Mouse (Mus musculus): Measurements from ENCODE around the gene Asb13. TPM values are rescaled to one million over a fixed set of nuclear protein-coding genes. Genes with fewer than 3 reads are reported as not detected.
A peak's percentile ranks its signal among the peaks of the same experiment; 100 is the strongest.

Gene Asb13
- polyA plus RNA-seq, 1 experiment from 2014 or later, result 4.9 TPM

DNA sequence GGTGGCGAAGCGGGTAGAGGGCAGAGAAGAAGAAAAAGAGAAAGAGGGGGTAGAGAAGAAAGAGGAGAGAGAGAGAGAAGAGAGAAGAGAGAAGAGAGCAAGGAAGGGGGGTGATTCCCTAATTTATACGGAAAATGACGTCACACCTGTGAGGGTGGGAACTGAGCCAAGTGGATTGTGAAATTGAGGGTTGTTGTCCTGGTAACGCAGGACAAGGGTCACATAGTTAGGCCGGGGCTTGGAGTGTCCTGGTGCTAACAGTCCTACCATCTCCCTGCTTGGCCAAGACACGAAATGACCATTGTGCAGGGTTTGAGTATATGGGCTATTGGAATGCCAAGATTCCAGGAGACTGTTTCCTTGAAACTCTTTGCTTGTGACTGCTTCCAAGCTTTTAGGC, 12.7 kb downstream of the Asb13 start:
- ATAC-seq (ENCODE audit: low read depth) (no peak), DNase-seq (ENCODE audit: low spot score) (no peak)
- 91% methylated on average over 7 of the region's 7 CpGs for WGBS
- H3K4me3 ChIP-seq (ENCODE audit: low read depth, low read length), result no peak overlapping the region
- no peak overlapping the region for H3K4me2 ChIP-seq (ENCODE audit: low read depth, low read length)
- no peaks in the 10 kb centered on the region for H3K9me3 ChIP-seq (ENCODE audit: control insufficient read depth, low read length)
- no peak overlapping the region for H3K9ac ChIP-seq (ENCODE audit: low read depth, low read length)
- no peak overlapping the region for H3K27ac ChIP-seq (replicated peaks; ENCODE audit: low read depth, low read length)
- no peaks in the 10 kb centered on the region for H3K4me1 ChIP-seq (ENCODE audit: control insufficient read depth, insufficient read depth, low read length)
- no peaks in the 10 kb centered on the region for H3K27me3 ChIP-seq (replicated peaks; ENCODE audit: control insufficient read depth, insufficient read depth, low read length)
- H3K36me3 ChIP-seq (ENCODE audit: control insufficient read depth, insufficient read depth, low read length), result 0 out of 2 replicates have a peak, but pooled peaks cover 11% of the 10 kb centered on the region

- 96% methylated on average over 4 of the region's 4 CpGs for WGBS
- H3K9me3 ChIP-seq (ENCODE audit: control insufficient read depth, low read length), result no peaks in the 10 kb centered on the region
- 0 out of 2 replicates have a peak, but pooled peaks cover 14% of the 10 kb centered on the region for H3K36me3 ChIP-seq (ENCODE audit: control insufficient read depth, insufficient read depth, low read length)
- no peak overlapping the region for H3K4me3 ChIP-seq (ENCODE audit: low read depth, low read length)
- H3K4me1 ChIP-seq (ENCODE audit: control insufficient read depth, insufficient read depth, low read length), result no peaks in the 10 kb centered on the region
- H3K27me3 ChIP-seq (replicated peaks; ENCODE audit: control insufficient read depth, insufficient read depth, low read length), result no peaks in the 10 kb centered on the region
- H3K4me2 ChIP-seq (ENCODE audit: low read depth, low read length), result no peak overlapping the region
- ATAC-seq (ENCODE audit: low read depth), result no peak
- H3K27ac ChIP-seq (replicated peaks; ENCODE audit: low read depth, low read length), result no peak overlapping the region
- DNase-seq (ENCODE audit: low spot score), result no peak
- no peak overlapping the region for H3K9ac ChIP-seq (ENCODE audit: low read depth, low read length)
These were observed 16.7 kb downstream of the Asb13 start for GRCm38 (mm10) chr13:3650569-3650968.

GRCm38 (mm10) chr13:3654432-3654831, 20.6 kb downstream of the Asb13 start:
- Histone ChIP-seq H3K27ac (replicated peaks; ENCODE audit: low read depth, low read length) (no peak overlapping the region), H3K9me3 (ENCODE audit: control insufficient read depth, low read length) (no peaks in the 10 kb centered on the region), H3K4me1 (ENCODE audit: control insufficient read depth, insufficient read depth, low read length) (no peaks in the 10 kb centered on the region), H3K4me2 (ENCODE audit: low read depth, low read length) (no peak overlapping the region), H3K4me3 (ENCODE audit: low read depth, low read length) (no peak overlapping the region), H3K9ac (ENCODE audit: low read depth, low read length) (no peak overlapping the region), H3K27me3 (replicated peaks; ENCODE audit: control insufficient read depth, insufficient read depth, low read length) (no peaks in the 10 kb centered on the region), H3K36me3 (ENCODE audit: control insufficient read depth, insufficient read depth, low read length) (0 out of 2 replicates have a peak, but pooled peaks cover 6% of the 10 kb centered on the region)
- DNase-seq (ENCODE audit: low spot score) (no peak), ATAC-seq (ENCODE audit: low read depth) (no peak)
- 82% methylated on average over 2 of the region's 2 CpGs for WGBS

GRCm38 (mm10) chr13:3659163-3660160, 25.6 kb downstream of the Asb13 start:
- no peaks in the 10 kb centered on the region for H3K27me3 ChIP-seq (replicated peaks; ENCODE audit: control insufficient read depth, insufficient read depth, low read length)
- no peak overlapping the region for H3K4me3 ChIP-seq (ENCODE audit: low read depth, low read length)
- H3K36me3 ChIP-seq (ENCODE audit: control insufficient read depth, insufficient read depth, low read length), result no peaks in the 10 kb centered on the region
- H3K4me2 ChIP-seq (ENCODE audit: low read depth, low read length), result no peak overlapping the region
- H3K9ac ChIP-seq (ENCODE audit: low read depth, low read length), result no peak overlapping the region
- H3K27ac ChIP-seq (replicated peaks; ENCODE audit: low read depth, low read length), result no peak overlapping the region
- 66% methylated on average over 16 of the region's 16 CpGs for WGBS
- DNase-seq (ENCODE audit: low spot score), result no peak
- H3K9me3 ChIP-seq (ENCODE audit: control insufficient read depth, low read length), result no peaks in the 10 kb centered on the region
- H3K4me1 ChIP-seq (ENCODE audit: control insufficient read depth, insufficient read depth, low read length), result no peaks in the 10 kb centered on the region
- no peak for ATAC-seq (ENCODE audit: low read depth)

GRCm38 (mm10) chr13:3664241-3664640, 30.4 kb downstream of the Asb13 start:
- Histone ChIP-seq H3K9ac (ENCODE audit: low read depth, low read length) (no peak overlapping the region), H3K27me3 (replicated peaks; ENCODE audit: control insufficient read depth, insufficient read depth, low read length) (no peaks in the 10 kb centered on the region), H3K9me3 (ENCODE audit: control insufficient read depth, low read length) (0 out of 2 replicates have a peak, but pooled peaks cover 3% of the 10 kb centered on the region), H3K4me3 (ENCODE audit: low read depth, low read length) (no peak overlapping the region), H3K4me2 (ENCODE audit: low read depth, low read length) (no peak overlapping the region), H3K4me1 (ENCODE audit: control insufficient read depth, insufficient read depth, low read length) (peaks cover 7% of the 10 kb centered on the region), H3K36me3 (ENCODE audit: control insufficient read depth, insufficient read depth, low read length) (no peaks in the 10 kb centered on the region), H3K27ac (replicated peaks; ENCODE audit: low read depth, low read length) (no peak overlapping the region)
- no peak for DNase-seq (ENCODE audit: low spot score)
- ATAC-seq (ENCODE audit: low read depth), result no peak
- WGBS, result 63% methylated on average over 3 of the region's 3 CpGs

GRCm38 (mm10) chr13:3665308-3665723, 31.5 kb downstream of the Asb13 start:
- Histone ChIP-seq H3K9me3 (ENCODE audit: control insufficient read depth, low read length) (0 out of 2 replicates have a peak, but pooled peaks cover 3% of the 10 kb centered on the region), H3K27ac (replicated peaks; ENCODE audit: low read depth, low read length) (no peak overlapping the region), H3K4me2 (ENCODE audit: low read depth, low read length) (peak overlapping the region; percentile 42), H3K9ac (ENCODE audit: low read depth, low read length) (no peak overlapping the region), H3K27me3 (replicated peaks; ENCODE audit: control insufficient read depth, insufficient read depth, low read length) (no peaks in the 10 kb centered on the region), H3K4me1 (ENCODE audit: control insufficient read depth, insufficient read depth, low read length) (peaks cover 17% of the 10 kb centered on the region), H3K36me3 (ENCODE audit: control insufficient read depth, insufficient read depth, low read length) (no peaks in the 10 kb centered on the region), H3K4me3 (ENCODE audit: low read depth, low read length) (no peak overlapping the region)
- WGBS, result 10% methylated on average over 5 of the region's 5 CpGs
- ATAC-seq (ENCODE audit: low read depth), result peak; percentile 50
- DNase-seq (ENCODE audit: low spot score), result peak; percentile 83

GRCm38 (mm10) chr13:3667288-3667873, 33.5 kb downstream of the Asb13 start:
- Histone ChIP-seq H3K36me3 (ENCODE audit: control insufficient read depth, insufficient read depth, low read length) (no peaks in the 10 kb centered on the region), H3K27ac (replicated peaks; ENCODE audit: low read depth, low read length) (no peak overlapping the region), H3K9me3 (ENCODE audit: control insufficient read depth, low read length) (peaks cover 3% of the 10 kb centered on the region; the same call in 1 of the 2 replicates), H3K27me3 (replicated peaks; ENCODE audit: control insufficient read depth, insufficient read depth, low read length) (no peaks in the 10 kb centered on the region), H3K4me3 (ENCODE audit: low read depth, low read length) (no peak overlapping the region), H3K4me2 (ENCODE audit: low read depth, low read length) (no peak overlapping the region), H3K9ac (ENCODE audit: low read depth, low read length) (no peak overlapping the region), H3K4me1 (ENCODE audit: control insufficient read depth, insufficient read depth, low read length) (peaks cover 20% of the 10 kb centered on the region)
- WGBS, result 80% methylated on average over 5 of the region's 5 CpGs
- ATAC-seq (ENCODE audit: low read depth) (no peak), DNase-seq (ENCODE audit: low spot score) (no peak)

GRCm38 (mm10) chr13:3668068-3668467, 34.2 kb downstream of the Asb13 start:
- Histone ChIP-seq H3K9me3 (ENCODE audit: control insufficient read depth, low read length) (peaks cover 3% of the 10 kb centered on the region; the same call in 1 of the 2 replicates), H3K4me1 (ENCODE audit: control insufficient read depth, insufficient read depth, low read length) (peaks cover 20% of the 10 kb centered on the region), H3K27ac (replicated peaks; ENCODE audit: low read depth, low read length) (no peak overlapping the region), H3K9ac (ENCODE audit: low read depth, low read length) (no peak overlapping the region), H3K4me3 (ENCODE audit: low read depth, low read length) (no peak overlapping the region), H3K27me3 (replicated peaks; ENCODE audit: control insufficient read depth, insufficient read depth, low read length) (no peaks in the 10 kb centered on the region), H3K36me3 (ENCODE audit: control insufficient read depth, insufficient read depth, low read length) (no peaks in the 10 kb centered on the region), H3K4me2 (ENCODE audit: low read depth, low read length) (no peak overlapping the region)
- no peak for DNase-seq (ENCODE audit: low spot score)
- 86% methylated on average over 3 of the region's 3 CpGs for WGBS
- ATAC-seq (ENCODE audit: low read depth), result no peak
